10 mouse cellular contexts compared by ENCODE assay signal in genomic region chr11:115716410-115717338, GRCm38 (mm10). TPM values are rescaled to one million over a fixed set of nuclear protein-coding genes. Genes with fewer than 3 reads are reported as not detected.
DNase-seq lines count a peak whose midpoint lies in the region; ATAC-seq and TF ChIP-seq lines count a peak whose summit lies in the region.
"Had no signal": no experiment of that assay in that cellular context is flagged by ENCODE, and none has a peak within 500 bp of the region (broad histone marks: within the 10 kb centered on the region; RNA-seq: fewer than 3 reads in every experiment).

No protein-coding gene starts in this region.

- H3K9me3 ChIP-seq in CH12.LX (replicated peaks; ENCODE audit: low read length) = peaks cover 2% of the 10 kb centered on the region
- no peaks in the 10 kb centered on the region for H3K9me3 ChIP-seq in intestine, postnatal 0 days (ENCODE audit: control insufficient read depth)
- H3K9me3 ChIP-seq: forebrain, embryonic 12.5 days had no signal

- peak; percentile 58 for ATAC-seq in intestine, postnatal 0 days

- peak overlapping the region in 1 of 3 experiments; percentile 23 for H3K4me3 ChIP-seq in CH12.LX (replicated peaks in 1 of 3; ENCODE audit: low read depth in 2 of 3, low read length in 2 of 3, poor library complexity in 1 of 3)
- H3K4me3 ChIP-seq in intestine, postnatal 0 days (ENCODE audit: low read depth, low read length) = no peak overlapping the region
- H3K4me3 ChIP-seq: forebrain, embryonic 12.5 days had no signal

- in situ Hi-C loops in CH12.LX (cut with MboI; ENCODE audit: low pct_ligation_motif_present, low pct_unique_long_range_greater_than_20kb, low sequenced_read_pairs) = loop anchor here (5.0 to 10.0 kb wide), 3 partner anchors 96 to 362 kb away; partner anchors contain the start of genes Caskin2 and Tsen54

- no peak overlapping the region; the same call in 1 of the 2 replicates for H3K4me2 ChIP-seq in CH12.LX (ENCODE audit: insufficient read depth, low read depth, poor library complexity, severe bottlenecking)
- H3K4me2 ChIP-seq in intestine, postnatal 0 days (replicated peaks; ENCODE audit: low read depth) = no peak overlapping the region
- H3K4me2 ChIP-seq: forebrain, embryonic 12.5 days; heart, embryonic 11.5 days had no signal

- H3K27me3 ChIP-seq in CH12.LX (replicated peaks) = no peaks in the 10 kb centered on the region
- no peaks in the 10 kb centered on the region for H3K27me3 ChIP-seq in intestine, postnatal 0 days (replicated peaks; ENCODE audit: control insufficient read depth, insufficient read depth, low read length)
- H3K27me3 ChIP-seq: forebrain, embryonic 12.5 days had no signal

- 56% methylated on average over 15 of the region's 15 CpGs for WGBS in intestine, postnatal 0 days

- peak; percentile 41; the same call in 1 of the 2 replicates for TF ChIP-seq POLR2A in CH12.LX (IDR thresholded peaks at IDR 0.05; ENCODE audit: low read depth, low read length)

- TF ChIP-seq EP300 in CH12.LX (IDR thresholded peaks at IDR 0.05; ENCODE audit: low read length) = peak; percentile 55; the same call in 1 of the 2 replicates

- H3K79me2 ChIP-seq in CH12.LX (replicated peaks; ENCODE audit: control insufficient read depth, extremely low read depth, insufficient read depth, poor library complexity, severe bottlenecking) = no peaks in the 10 kb centered on the region; the same call in none of the 2 replicates

- peaks cover 14 to 62% of the 10 kb centered on the region in 2 experiments for H3K4me1 ChIP-seq in CH12.LX (ENCODE audit: control insufficient read depth in 1 of 2, insufficient read depth in 2 of 2)
- H3K4me1 ChIP-seq in intestine, postnatal 0 days (replicated peaks; ENCODE audit: control insufficient read depth, insufficient read depth, low read length) = no peaks in the 10 kb centered on the region

- no peaks in the 10 kb centered on the region for H3K36me3 ChIP-seq in CH12.LX (replicated peaks in 1 of 2; ENCODE audit: control insufficient read depth in 1 of 2, insufficient read depth in 1 of 2, low read length in 1 of 2)
- H3K36me3 ChIP-seq in intestine, postnatal 0 days (ENCODE audit: control insufficient read depth, insufficient read depth) = no peaks in the 10 kb centered on the region
- H3K36me3 ChIP-seq: forebrain, embryonic 12.5 days had no signal

- no peak for TF ChIP-seq CTCF in CH12.LX (conservative IDR thresholded peaks at IDR 0.05 in 1 of 2, IDR thresholded peaks at IDR 0.05 in 1 of 2; ENCODE audit: low read depth in 2 of 2, low read length in 2 of 2)
- TF ChIP-seq CTCF in intestine, postnatal 0 days (IDR thresholded peaks at IDR 0.05; ENCODE audit: low read depth) = no peak

- peak overlapping the region; percentile 80; the same call in 1 of the 2 replicates for H3K27ac ChIP-seq in CH12.LX (ENCODE audit: insufficient read depth, low read depth)
- H3K27ac ChIP-seq in intestine, postnatal 0 days (ENCODE audit: low read depth, low read length) = no peak overlapping the region
- H3K27ac ChIP-seq: forebrain, embryonic 12.5 days had no signal

- intact Hi-C loops in heart, postnatal 25 days (cut with DNase I) = no loop called here

- DNase-seq in B cell, adult 2 months = peak; percentile 72 to 78
- DNase-seq in CH12.LX (ENCODE audit: extremely low read depth) = peak; percentile 91
- DNase-seq in spleen, postnatal 36 days (ENCODE audit: low spot score in 2 of 2) = peak; percentile 88 to 89
- DNase-seq in frontal cortex, adult 2 months (ENCODE audit: extremely low spot score in 1 of 2, low spot score in 1 of 2) = no peak
- DNase-seq in neural tube, embryonic 10.5 days (ENCODE audit: extremely low spot score, low spot score) = no peak
- no peak for DNase-seq in heart, postnatal 25 days (ENCODE audit: low spot score)
- DNase-seq: cerebellum, postnatal 14 days had no signal

- TF ChIP-seq RAD21 in CH12.LX (IDR thresholded peaks at IDR 0.05; ENCODE audit: low read depth, low read length) = no peak; the same call in 1 of the 2 replicates

- no peak overlapping the region for H3K9ac ChIP-seq in CH12.LX (ENCODE audit: insufficient read depth, low read depth)
- no peak overlapping the region for H3K9ac ChIP-seq in intestine, postnatal 0 days (ENCODE audit: low read depth, low read length)
- H3K9ac ChIP-seq: forebrain, embryonic 12.5 days had no signal

- dilution Hi-C loops in CH12.LX (cut with MboI; ENCODE audit: extremely low pct_ligation_motif_present, extremely low pct_unique_long_range_greater_than_20kb, low sequenced_read_pairs) = no loop called here

TF ChIP-seq in CH12.LX, 34 proteins besides CTCF, POLR2A, EP300 and RAD21:
- TF ChIP-seq MYC (IDR thresholded peaks at IDR 0.05; ENCODE audit: low read depth, low read length) (no peak), GABPA (IDR thresholded peaks at IDR 0.05; ENCODE audit: insufficient replicate concordance, low read depth, low read length) (no peak), IRF4 (IDR thresholded peaks at IDR 0.05; ENCODE audit: low read depth, low read length) (0 out of 2 replicates have a peak, but pooled peaks have one; percentile 10), ZMIZ1 (IDR thresholded peaks at IDR 0.05; ENCODE audit: low read depth, low read length) (no peak), TCF12 (IDR thresholded peaks at IDR 0.05; ENCODE audit: low read depth, low read length) (no peak), SIN3A (IDR thresholded peaks at IDR 0.05; ENCODE audit: low read length) (no peak; the same call in 1 of the 2 replicates), SMC3 (IDR thresholded peaks at IDR 0.05; ENCODE audit: low read depth, low read length) (no peak), KAT2A (IDR thresholded peaks at IDR 0.05; ENCODE audit: insufficient replicate concordance, low read length) (no peak), TBP (conservative IDR thresholded peaks at IDR 0.05; ENCODE audit: low read depth, low read length) (no peak), BHLHE40 (IDR thresholded peaks at IDR 0.05; ENCODE audit: low read depth, low read length) (no peak), NELFE (IDR thresholded peaks at IDR 0.05; ENCODE audit: low read depth, low read length) (no peak), ZNF384 (IDR thresholded peaks at IDR 0.05; ENCODE audit: low read depth, low read length) (peak; percentile 88), MAX (IDR thresholded peaks at IDR 0.05; ENCODE audit: low read length) (no peak), MEF2A (IDR thresholded peaks at IDR 0.05; ENCODE audit: borderline replicate concordance, low read depth, low read length) (peak; percentile 37; the same call in 1 of the 2 replicates), ZKSCAN1 (IDR thresholded peaks at IDR 0.05; ENCODE audit: borderline replicate concordance, low read depth, low read length) (no peak), ZC3H11A (IDR thresholded peaks at IDR 0.05; ENCODE audit: low read depth, low read length) (no peak), UBTF (IDR thresholded peaks at IDR 0.05; ENCODE audit: low read depth, low read length) (peak; percentile 41; the same call in 1 of the 2 replicates), CHD2 (IDR thresholded peaks at IDR 0.05; ENCODE audit: low read length) (peak; percentile 19; the same call in 1 of the 2 replicates), PAX5 (IDR thresholded peaks at IDR 0.05; ENCODE audit: low read length) (no peak), ELF1 (IDR thresholded peaks at IDR 0.05; ENCODE audit: low read depth, low read length) (0 out of 2 replicates have a peak, but pooled peaks have one; percentile 10), RCOR1 (conservative IDR thresholded peaks at IDR 0.05; ENCODE audit: low read depth, low read length) (no peak), JUND (conservative IDR thresholded peaks at IDR 0.05; ENCODE audit: low read depth, low read length) (no peak), JUN (IDR thresholded peaks at IDR 0.05; ENCODE audit: insufficient read depth, low read depth, low read length) (no peak), ETS1 (conservative IDR thresholded peaks at IDR 0.05; ENCODE audit: low read depth, low read length) (peak; percentile 35; the same call in 1 of the 2 replicates), CHD1 (IDR thresholded peaks at IDR 0.05; ENCODE audit: low read depth, low read length) (no peak), USF2 (conservative IDR thresholded peaks at IDR 0.05; ENCODE audit: low read depth, low read length) (no peak), NRF1 (IDR thresholded peaks at IDR 0.05; ENCODE audit: low read depth, low read length) (no peak), E2F4 (IDR thresholded peaks at IDR 0.05; ENCODE audit: insufficient replicate concordance, low read depth, low read length) (no peak), USF1 (IDR thresholded peaks at IDR 0.05; ENCODE audit: low read depth, low read length) (no peak), MAFK (IDR thresholded peaks at IDR 0.05; ENCODE audit: insufficient replicate concordance, low read length) (no peak)

RNA-seq across cellular contexts. Expression of gene Grb2, which starts 8.3 kb away (rescaled TPM):
- 63.6 and 67.7 TPM in 2 replicates for total RNA-seq in CH12.LX (2012; rRNA removed)
- 110 and 117 TPM in 2 replicates for total RNA-seq in CH12.LX (2014; rRNA removed)
- 228 and 241 TPM in 2 replicates for polyA plus RNA-seq in CH12.LX (2012; ENCODE audit: insufficient read length, low read depth)
- 60.5 and 61.3 TPM in 2 replicates for polyA plus RNA-seq in intestine, postnatal 0 days (2015; fragmentation: Nextera tagmentation; extraction: Ambion mirVana)
- polyA plus RNA-seq in frontal cortex, adult 2 months (2012; rRNA removed) = 194 and 200 TPM in 2 replicates
- total RNA-seq in heart, postnatal 25 days (2021) = 100 to 1,000 TPM; 107 to 108 TPM

RNA-seq across cellular contexts. Expression of gene Tmem94, which starts 48.6 kb away (rescaled TPM):
- 19.0 and 27.4 TPM in 2 replicates for total RNA-seq in CH12.LX (2012; rRNA removed)
- 4.8 and 6.4 TPM in 2 replicates for total RNA-seq in CH12.LX (2014; rRNA removed)
- 13.5 and 15.0 TPM in 2 replicates for polyA plus RNA-seq in CH12.LX (2012; ENCODE audit: insufficient read length, low read depth)
- 8.2 and 8.6 TPM in 2 replicates for polyA plus RNA-seq in intestine, postnatal 0 days (2015; fragmentation: Nextera tagmentation; extraction: Ambion mirVana)
- polyA plus RNA-seq in frontal cortex, adult 2 months (2012; rRNA removed) = 49.7 and 57.3 TPM in 2 replicates
- 100 to 1,000 TPM; 102 to 110 TPM for total RNA-seq in heart, postnatal 25 days (2021)

Comparison
In these comparisons a context has a peak if more than half of its experiments do, and no peak if none do; other contexts are left out.
1. DNase-seq: peak in B cell, adult 2 months (2 of 2), CH12.LX (single experiment) and spleen, postnatal 36 days (2 of 2); none in frontal cortex, adult 2 months (0 of 2), neural tube, embryonic 10.5 days (single experiment) and heart, postnatal 25 days (single experiment).